Mouse (Mus musculus): Measurements from ENCODE around the gene Cul5. TPM values are rescaled to one million over a fixed set of nuclear protein-coding genes. Genes with fewer than 3 reads are reported as not detected.

Gene Cul5
- polyA plus RNA-seq (2012; rRNA removed) = 3.3 and 3.4 TPM in 2 replicates

DNA sequence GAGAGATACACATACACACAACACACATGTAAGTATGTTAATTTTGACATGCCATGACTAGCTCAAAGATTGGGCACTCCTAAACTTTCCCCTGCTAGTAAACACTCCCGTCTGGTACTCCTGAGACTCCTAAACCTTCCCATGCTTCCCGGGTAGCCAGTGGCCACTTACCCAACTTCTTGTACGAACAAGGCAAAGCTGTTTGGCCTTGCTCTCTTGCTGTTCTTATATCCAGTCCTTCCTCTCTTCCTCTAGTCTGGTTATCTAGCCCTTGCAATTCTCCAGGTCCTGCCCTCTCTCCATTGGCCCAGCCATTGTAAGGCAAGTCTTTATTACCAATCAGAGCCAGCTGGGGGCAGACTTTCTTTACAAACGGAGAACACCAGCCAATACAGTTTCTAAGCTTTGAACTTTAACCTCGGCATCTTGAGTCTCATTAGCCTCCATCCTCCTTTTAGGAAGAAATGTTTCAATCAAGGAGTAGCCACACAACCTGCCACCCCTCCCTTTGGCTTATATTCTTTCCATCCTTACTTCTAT is at the start of gene Cul5:
TSS of gene Cul5 (minus strand) at position 335 of the 540 bp plus-strand sequence.

DNA sequence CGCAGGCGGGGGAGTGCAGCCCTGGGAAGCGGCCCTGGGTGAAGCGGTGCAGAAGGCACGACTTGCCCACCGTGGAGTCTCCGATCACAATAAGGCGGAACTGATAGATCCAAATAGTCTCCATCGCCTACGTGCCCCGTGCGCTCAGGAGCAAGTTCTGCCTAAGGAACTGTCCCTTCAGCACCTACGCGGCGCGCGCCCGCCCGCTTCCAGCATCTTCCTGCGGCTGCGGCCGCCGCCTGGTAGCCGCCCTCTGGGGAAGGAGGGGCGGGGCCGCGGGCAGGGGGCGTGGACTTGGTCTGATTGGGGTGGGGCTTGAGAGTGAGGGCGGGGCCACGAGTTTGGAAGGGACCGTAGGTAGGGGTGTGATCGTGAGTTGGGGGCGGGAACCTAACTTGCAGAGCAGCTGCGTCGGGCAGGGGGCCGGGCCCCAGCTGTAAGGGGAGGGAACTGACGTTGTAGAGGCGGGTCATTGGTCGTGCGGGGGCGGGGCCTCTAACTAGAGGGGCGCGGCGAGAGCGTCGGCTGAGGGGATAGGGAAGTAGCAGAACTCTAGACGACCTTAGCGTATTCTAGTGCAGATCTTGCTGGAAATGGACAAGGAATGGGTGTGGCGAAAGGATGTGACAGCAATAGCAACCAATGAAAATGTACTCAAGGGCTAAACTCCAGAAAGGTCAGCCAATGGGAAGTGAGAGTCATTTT is 36.3 kb upstream of the Cul5 start, which contains the start of gene Rab39:
TSS of gene Rab39 (minus strand) at position 241 of the 705 bp plus-strand sequence.

DNA sequence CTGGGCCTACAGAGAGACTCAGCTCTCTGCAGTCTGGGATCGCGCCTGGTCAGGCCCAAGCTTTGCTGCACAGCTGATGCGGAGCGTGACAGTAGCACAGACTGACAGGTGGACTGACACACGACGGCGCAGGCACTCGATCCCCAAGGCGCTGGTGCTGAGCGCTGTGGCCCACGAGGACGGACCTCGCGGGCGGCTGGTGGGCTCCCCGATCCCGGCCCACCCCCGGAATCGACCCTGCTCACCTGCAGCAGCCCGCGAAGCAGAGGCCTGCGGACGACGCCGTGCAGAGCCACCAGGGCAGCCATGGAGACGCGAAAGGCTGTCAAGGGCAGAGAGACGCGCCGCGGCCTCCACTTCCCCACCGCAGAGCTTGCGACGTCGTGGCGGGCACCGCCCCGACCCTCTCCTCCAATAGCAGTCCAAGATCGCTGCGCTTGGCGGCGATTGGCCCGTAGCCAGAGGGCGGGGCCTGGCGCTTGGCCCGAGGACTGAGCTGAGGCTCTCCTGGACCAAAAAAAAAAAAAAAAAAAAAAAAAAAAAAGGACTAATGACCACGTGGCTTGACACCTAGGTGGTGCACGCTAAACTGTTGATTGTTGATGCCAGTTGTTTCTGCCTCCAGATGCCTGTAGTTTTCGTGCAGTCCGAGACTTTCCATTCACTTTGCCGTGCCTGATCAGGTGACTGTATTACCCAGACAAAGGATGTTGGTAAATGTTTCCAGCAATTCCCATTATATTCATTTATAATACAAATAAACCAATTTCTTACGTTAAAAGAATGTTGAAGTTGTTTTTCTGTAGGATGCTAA is 59.6 kb downstream of the Cul5 start, which contains the start of gene Acat1:
TSS of gene Acat1 (minus strand) at position 415 of the 814 bp plus-strand sequence.

Other genes with a start within 250 kb of the Cul5 start
- gene Atm, start 133.3 kb downstream of the Cul5 start, polyA plus RNA-seq (2012; rRNA removed) = 1.6 TPM in 2 replicates
- 3.4 and 3.8 TPM in 2 replicates for gene Npat, start 133.0 kb downstream of the Cul5 start, polyA plus RNA-seq (2012; rRNA removed)
- 337 and 351 TPM in 2 replicates for gene Acat1, start 59.6 kb downstream of the Cul5 start, polyA plus RNA-seq (2012; rRNA removed)
- 0.48 and 0.55 TPM in 2 replicates for gene Rab39, start 36.2 kb upstream of the Cul5 start, polyA plus RNA-seq (2012; rRNA removed)
- 0.23 and 0.29 TPM in 2 replicates for gene Slc35f2, start 101.5 kb upstream of the Cul5 start, polyA plus RNA-seq (2012; rRNA removed)
- gene Sln, start 180.2 kb upstream of the Cul5 start, polyA plus RNA-seq (2012; rRNA removed) = 0.17 TPM in 1 of 2 replicates, not detected in the other

Data from liver, embryonic 18 days (tissue).